Mouse (Mus musculus) hindbrain, embryonic 13.5 days (tissue): ENCODE results near the gene Itgav. TPM values are rescaled to one million over a fixed set of nuclear protein-coding genes. Genes with fewer than 3 reads are reported as not detected.

ENCODE experiments used
- ATAC-seq: fragments of 200-750 bp; cut with Nextera tagmentation; 2 replicates; pipeline ENCODE4 v1.8.0; 2017; ENCODE audit warnings: moderate TSS enrichment; ENCODE audit not compliant: low FRiP score
- H3K27ac ChIP-seq: fragments of 300-500 bp; sonication (generic); 2 replicates; pipeline ENCODE4 v1.5.1; 2015; ENCODE audit warnings: inconsistent platforms, mild to moderate bottlenecking, moderate library complexity
- H3K27me3 ChIP-seq: fragments of 300-500 bp; sonication (generic); 2 replicates; pipeline ENCODE4 v1.6.1; 2015; ENCODE audit warnings: mild to moderate bottlenecking, inconsistent platforms
- H3K36me3 ChIP-seq: fragments of 300-500 bp; sonication (generic); 2 replicates; pipeline ENCODE4 v1.6.1; 2015; ENCODE audit warnings: mild to moderate bottlenecking, inconsistent platforms
- H3K4me1 ChIP-seq: fragments of 300-500 bp; sonication (generic); replicated peaks from 2 replicates; pipeline ENCODE4 v1.6.1; 2015; ENCODE audit warnings: inconsistent platforms
- H3K4me2 ChIP-seq: fragments of 300-500 bp; sonication (generic); 2 replicates; pipeline ENCODE4 v1.6.1; 2015; ENCODE audit warnings: inconsistent platforms, mild to moderate bottlenecking, moderate library complexity
- H3K4me3 ChIP-seq: fragments of 300-500 bp; sonication (generic); 2 replicates; pipeline ENCODE4 v1.5.1; 2015; ENCODE audit warnings: mild to moderate bottlenecking, inconsistent platforms
- H3K9ac ChIP-seq: fragments of 300-500 bp; sonication (generic); 2 replicates; pipeline ENCODE4 v1.6.1; 2015; ENCODE audit warnings: mild to moderate bottlenecking, inconsistent platforms
- H3K9me3 ChIP-seq: fragments of 300-500 bp; sonication (generic); 2 replicates; pipeline ENCODE4 v1.6.1; 2016; ENCODE audit warnings: inconsistent platforms
- WGBS: fragments of 180-500 bp; shearing (Covaris S2); methylation state at CpG from one replicate; pipeline ENCODE4 v1.1.7; 2015; 5-methylcytosine and 5-hydroxymethylcytosine counted together
- polyA plus RNA-seq: library from polyadenylated mRNA; unstranded; fragments of >200 nt; fragmentation: Nextera tagmentation; extraction: Ambion mirVana; gene quantifications from 2 replicates; pipeline ENCODE4 v1.2.1, GENCODE M21; 2015

Gene Itgav
- polyA plus RNA-seq, 1 experiment from 2014 or later: 20.1 TPM

DNA sequence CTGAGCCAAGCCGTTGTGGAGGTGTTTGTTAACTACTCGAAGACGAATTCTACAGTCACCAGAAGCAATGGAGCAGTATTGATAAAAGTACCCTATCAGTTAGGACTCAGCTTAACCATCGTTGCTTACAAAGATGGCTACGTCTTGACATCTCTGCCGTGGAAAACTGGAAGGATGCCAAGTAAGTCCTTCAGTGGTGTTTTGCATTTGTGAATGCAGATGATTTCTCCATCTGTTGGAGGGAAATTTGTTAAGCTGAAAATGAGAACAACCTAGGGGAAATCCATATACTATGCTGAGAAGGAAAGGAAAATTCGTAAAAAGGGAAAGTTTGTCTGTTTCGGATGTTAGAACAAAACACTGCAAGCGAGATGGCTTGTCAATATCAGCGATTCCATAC, 129.2 kb downstream of the Itgav start:
- Histone ChIP-seq H3K36me3 (peaks cover 7% of the 10 kb centered on the region; the same call in 1 of the 2 replicates), H3K4me3 (no peak overlapping the region), H3K27ac (no peak overlapping the region), H3K27me3 (no peaks in the 10 kb centered on the region), H3K9ac (no peak overlapping the region), H3K9me3 (no peaks in the 10 kb centered on the region), H3K4me2 (no peak overlapping the region), H3K4me1 (no peaks in the 10 kb centered on the region)
- 88% methylated on average over 10 of the region's 10 CpGs for WGBS
- ATAC-seq: no peak

- 73% methylated on average over 4 of the region's 4 CpGs for WGBS
- no peak for ATAC-seq
These were observed 132.0 kb downstream of the Itgav start for GRCm38 (mm10) chr2:83856236-83856635.

More at GRCm38 (mm10) chr2:83856236-83856635, 132.0 kb downstream of the Itgav start:
- H3K27me3 ChIP-seq: no peaks in the 10 kb centered on the region
- H3K4me3 ChIP-seq: no peak overlapping the region
- H3K36me3 ChIP-seq: peaks cover 23% of the 10 kb centered on the region
- no peak overlapping the region for H3K27ac ChIP-seq
- H3K4me2 ChIP-seq: no peak overlapping the region
- H3K4me1 ChIP-seq: no peaks in the 10 kb centered on the region
- no peak overlapping the region for H3K9ac ChIP-seq
- H3K9me3 ChIP-seq: no peaks in the 10 kb centered on the region

Other genes with a start within 250 kb of the Itgav start
- gene Zc3h15, start 80.0 kb upstream of the Itgav start, polyA plus RNA-seq: 210 and 215 TPM in 2 replicates
- 64.6 and 66.3 TPM in 2 replicates for gene Fam171b, start 88.2 kb downstream of the Itgav start, polyA plus RNA-seq
- not detected in 2 replicates for gene Zswim2, start 216.8 kb downstream of the Itgav start, polyA plus RNA-seq
- gene Gm13698, start 231.3 kb downstream of the Itgav start, polyA plus RNA-seq: not detected in 2 replicates
- gene Gm13693, start 237.1 kb downstream of the Itgav start, polyA plus RNA-seq: not detected in 2 replicates
- gene Gm13695, start 242.9 kb downstream of the Itgav start, polyA plus RNA-seq: not detected in 2 replicates
- gene Gm13696, start 248.7 kb downstream of the Itgav start, polyA plus RNA-seq: not detected in 2 replicates